Mouse (Mus musculus) frontal cortex, postnatal 36 days (tissue): Measurements from ENCODE around the gene Etnk1.
"Not testable (repeated sequence)": the region's sequence is repeated elsewhere in the genome, so short reads cannot be mapped to it uniquely, and the experiment has no call there.

Experiments
- DNase-seq, 2 experiments: peaks; one replicate each; pipeline ENCODE4 v3.0.0; 2022; ENCODE audit warnings: low spot score in 2 of 2

Gene Etnk1

GRCm38 (mm10) chr6:143171781-143172465, 4.9 kb downstream of the Etnk1 start:
- DNase-seq: no peak

GRCm38 (mm10) chr6:143172683-143173082, 5.7 kb downstream of the Etnk1 start:
- not testable (repeated sequence) for DNase-seq

GRCm38 (mm10) chr6:143174226-143174625, 7.2 kb downstream of the Etnk1 start:
- no peak for DNase-seq

- DNase-seq: peak in 1 of 2 experiments; percentile 28
Measured at GRCm38 (mm10) chr6:143174906-143175656, 8.1 kb downstream of the Etnk1 start.

GRCm38 (mm10) chr6:143176076-143176475, 9.1 kb downstream of the Etnk1 start:
- DNase-seq: no peak

- no peak for DNase-seq
Measured at GRCm38 (mm10) chr6:143176591-143176990, 9.6 kb downstream of the Etnk1 start.

- no peak for DNase-seq
Measured at GRCm38 (mm10) chr6:143179181-143179580, 12.2 kb downstream of the Etnk1 start.

GRCm38 (mm10) chr6:143179733-143180132, 12.7 kb downstream of the Etnk1 start:
- no peak for DNase-seq

GRCm38 (mm10) chr6:143180511-143180910, 13.5 kb downstream of the Etnk1 start:
- no peak for DNase-seq

- DNase-seq: no peak
Measured at GRCm38 (mm10) chr6:143184099-143184498, 17.1 kb downstream of the Etnk1 start.

GRCm38 (mm10) chr6:143184745-143185144, 17.7 kb downstream of the Etnk1 start:
- DNase-seq: no peak

GRCm38 (mm10) chr6:143190838-143191476, 23.9 kb downstream of the Etnk1 start:
- DNase-seq: peak in 1 of 2 experiments; percentile 52

GRCm38 (mm10) chr6:143191477-143192098, 24.6 kb downstream of the Etnk1 start:
- no peak for DNase-seq

GRCm38 (mm10) chr6:143192709-143193108, 25.7 kb downstream of the Etnk1 start:
- no peak for DNase-seq

- DNase-seq: no peak
Measured at GRCm38 (mm10) chr6:143193166-143193565, 26.1 kb downstream of the Etnk1 start.

- DNase-seq: no peak
Measured at GRCm38 (mm10) chr6:143193641-143194040, 26.6 kb downstream of the Etnk1 start.

- DNase-seq: no peak
Measured at GRCm38 (mm10) chr6:143197053-143197452, 30.0 kb downstream of the Etnk1 start.

- DNase-seq: no peak
Measured at GRCm38 (mm10) chr6:143198421-143198820, 31.4 kb downstream of the Etnk1 start.

- DNase-seq: no peak
Measured at GRCm38 (mm10) chr6:143203097-143203496, 36.1 kb downstream of the Etnk1 start.

- DNase-seq: no peak
Measured at GRCm38 (mm10) chr6:143208880-143209279, 41.9 kb downstream of the Etnk1 start.

- no peak for DNase-seq
Measured at GRCm38 (mm10) chr6:143212766-143213165, 45.7 kb downstream of the Etnk1 start.

GRCm38 (mm10) chr6:143213461-143213860, 46.4 kb downstream of the Etnk1 start:
- no peak for DNase-seq
